Mouse (Mus musculus): ENCODE results near the gene Sphkap. TPM values are rescaled to one million over a fixed set of nuclear protein-coding genes. Genes with fewer than 3 reads are reported as not detected.

The Sphkap gene
- 15.4 and 19.3 TPM in 2 replicates for polyA plus RNA-seq (2014; fragmentation: Nextera tagmentation; extraction: Ambion mirVana)

GRCm38 (mm10) chr1:83408021-83408464 lies at the start of gene Sphkap:
TSS of gene Sphkap (minus strand) at chr1:83408200.
- DNase-seq = peak; percentile 74

GRCm38 (mm10) chr1:83451291-83451690 lies 43.3 kb upstream of the Sphkap start:
- Histone ChIP-seq H3K4me1 (ENCODE audit: control insufficient read depth, insufficient read depth, low read length) (no peaks in the 10 kb centered on the region), H3K4me3 (replicated peaks; ENCODE audit: low read depth, low read length) (no peak overlapping the region), H3K9me3 (ENCODE audit: control insufficient read depth, low read length) (no peaks in the 10 kb centered on the region), H3K36me3 (ENCODE audit: control insufficient read depth, insufficient read depth, low read length) (no peaks in the 10 kb centered on the region), H3K4me2 (ENCODE audit: low read length) (no peak overlapping the region), H3K27ac (replicated peaks; ENCODE audit: low read depth, low read length) (no peak overlapping the region), H3K27me3 (ENCODE audit: control insufficient read depth, insufficient read depth, low read length) (no peaks in the 10 kb centered on the region), H3K9ac (replicated peaks; ENCODE audit: low read length) (no peak overlapping the region)
- ATAC-seq (ENCODE audit: low FRiP score, low TSS enrichment) (no peak), DNase-seq (no peak)
- 75% methylated on average over 5 of the region's 5 CpGs for WGBS

More at GRCm38 (mm10) chr1:83408021-83408464, at the start of gene Sphkap:
- H3K4me1 ChIP-seq (ENCODE audit: control insufficient read depth, insufficient read depth, low read length) = no peaks in the 10 kb centered on the region
- H3K9ac ChIP-seq (replicated peaks; ENCODE audit: low read length) = peak within 1 kb of the TSS; percentile 52; the same call in 1 of the 2 replicates
- H3K27ac ChIP-seq (replicated peaks; ENCODE audit: low read depth, low read length) = no peak within 1 kb of the TSS
- no peaks in the 10 kb centered on the region for H3K36me3 ChIP-seq (ENCODE audit: control insufficient read depth, insufficient read depth, low read length)
- peak; percentile 74 for ATAC-seq (ENCODE audit: low FRiP score, low TSS enrichment)
- no peaks in the 10 kb centered on the region for H3K9me3 ChIP-seq (ENCODE audit: control insufficient read depth, low read length)
- H3K4me3 ChIP-seq (replicated peaks; ENCODE audit: low read depth, low read length) = peak within 1 kb of the TSS; percentile 47
- H3K27me3 ChIP-seq (ENCODE audit: control insufficient read depth, insufficient read depth, low read length) = no peaks in the 10 kb centered on the region
- WGBS = under 1% methylated on average over 16 of the region's 16 CpGs
- peak within 1 kb of the TSS; percentile 79 for H3K4me2 ChIP-seq (ENCODE audit: low read length)

GRCm38 (mm10) chr1:83440422-83440821 lies 32.4 kb upstream of the Sphkap start:
- no peaks in the 10 kb centered on the region for H3K9me3 ChIP-seq (ENCODE audit: control insufficient read depth, low read length)
- no peak for ATAC-seq (ENCODE audit: low FRiP score, low TSS enrichment)
- 94% methylated on average over 2 of the region's 2 CpGs for whole genome bisulfite sequencing
- no peak overlapping the region for H3K27ac ChIP-seq (replicated peaks; ENCODE audit: low read depth, low read length)
- no peaks in the 10 kb centered on the region for H3K36me3 ChIP-seq (ENCODE audit: control insufficient read depth, insufficient read depth, low read length)
- H3K4me2 ChIP-seq (ENCODE audit: low read length) = no peak overlapping the region
- no peak for DNase-seq
- H3K27me3 ChIP-seq (ENCODE audit: control insufficient read depth, insufficient read depth, low read length) = no peaks in the 10 kb centered on the region
- H3K4me1 ChIP-seq (ENCODE audit: control insufficient read depth, insufficient read depth, low read length) = no peaks in the 10 kb centered on the region
- H3K9ac ChIP-seq (replicated peaks; ENCODE audit: low read length) = no peak overlapping the region
- no peak overlapping the region for H3K4me3 ChIP-seq (replicated peaks; ENCODE audit: low read depth, low read length)

- Histone ChIP-seq H3K27ac (replicated peaks; ENCODE audit: low read depth, low read length) (no peak overlapping the region), H3K27me3 (ENCODE audit: control insufficient read depth, insufficient read depth, low read length) (no peaks in the 10 kb centered on the region), H3K9me3 (ENCODE audit: control insufficient read depth, low read length) (no peaks in the 10 kb centered on the region), H3K9ac (replicated peaks; ENCODE audit: low read length) (no peak overlapping the region), H3K4me1 (ENCODE audit: control insufficient read depth, insufficient read depth, low read length) (no peaks in the 10 kb centered on the region), H3K4me2 (ENCODE audit: low read length) (no peak overlapping the region), H3K4me3 (replicated peaks; ENCODE audit: low read depth, low read length) (no peak overlapping the region), H3K36me3 (ENCODE audit: control insufficient read depth, insufficient read depth, low read length) (no peaks in the 10 kb centered on the region)
- no peak for DNase-seq
- WGBS = 94% methylated on average over 3 of the region's 3 CpGs
- ATAC-seq (ENCODE audit: low FRiP score, low TSS enrichment) = no peak
These were observed 25.9 kb upstream of the Sphkap start for GRCm38 (mm10) chr1:83433932-83434331.

GRCm38 (mm10) chr1:83429866-83430265 lies 21.9 kb upstream of the Sphkap start:
- Histone ChIP-seq H3K36me3 (ENCODE audit: control insufficient read depth, insufficient read depth, low read length) (no peaks in the 10 kb centered on the region), H3K4me1 (ENCODE audit: control insufficient read depth, insufficient read depth, low read length) (no peaks in the 10 kb centered on the region), H3K4me3 (replicated peaks; ENCODE audit: low read depth, low read length) (no peak overlapping the region), H3K27ac (replicated peaks; ENCODE audit: low read depth, low read length) (no peak overlapping the region), H3K4me2 (ENCODE audit: low read length) (no peak overlapping the region), H3K9ac (replicated peaks; ENCODE audit: low read length) (no peak overlapping the region), H3K27me3 (ENCODE audit: control insufficient read depth, insufficient read depth, low read length) (no peaks in the 10 kb centered on the region), H3K9me3 (ENCODE audit: control insufficient read depth, low read length) (no peaks in the 10 kb centered on the region)
- ATAC-seq (ENCODE audit: low FRiP score, low TSS enrichment) = no peak
- DNase-seq = no peak

- H3K27ac ChIP-seq (replicated peaks; ENCODE audit: low read depth, low read length) = no peak overlapping the region
- peak overlapping the region; percentile 79 for H3K4me2 ChIP-seq (ENCODE audit: low read length)
- DNase-seq = peak; percentile 29
- H3K36me3 ChIP-seq (ENCODE audit: control insufficient read depth, insufficient read depth, low read length) = no peaks in the 10 kb centered on the region
- ATAC-seq (ENCODE audit: low FRiP score, low TSS enrichment) = peak; percentile 31; the same call in 1 of the 2 replicates
- H3K9ac ChIP-seq (replicated peaks; ENCODE audit: low read length) = peak overlapping the region; percentile 52; the same call in 1 of the 2 replicates
- WGBS = 1% methylated on average over 11 of the region's 11 CpGs
- H3K9me3 ChIP-seq (ENCODE audit: control insufficient read depth, low read length) = no peaks in the 10 kb centered on the region
- no peaks in the 10 kb centered on the region for H3K4me1 ChIP-seq (ENCODE audit: control insufficient read depth, insufficient read depth, low read length)
- no peaks in the 10 kb centered on the region for H3K27me3 ChIP-seq (ENCODE audit: control insufficient read depth, insufficient read depth, low read length)
- peak overlapping the region; percentile 47 for H3K4me3 ChIP-seq (replicated peaks; ENCODE audit: low read depth, low read length)
These were observed 384 bp downstream of the Sphkap start for GRCm38 (mm10) chr1:83407616-83408015.

GRCm38 (mm10) chr1:83406882-83407549 lies 984 bp downstream of the Sphkap start:
- Histone ChIP-seq H3K4me1 (ENCODE audit: control insufficient read depth, insufficient read depth, low read length) (no peaks in the 10 kb centered on the region), H3K4me3 (replicated peaks; ENCODE audit: low read depth, low read length) (peak overlapping the region; percentile 47), H3K9ac (replicated peaks; ENCODE audit: low read length) (no peak overlapping the region), H3K9me3 (ENCODE audit: control insufficient read depth, low read length) (no peaks in the 10 kb centered on the region), H3K27ac (replicated peaks; ENCODE audit: low read depth, low read length) (no peak overlapping the region), H3K4me2 (ENCODE audit: low read length) (peak overlapping the region; percentile 79), H3K36me3 (ENCODE audit: control insufficient read depth, insufficient read depth, low read length) (no peaks in the 10 kb centered on the region), H3K27me3 (ENCODE audit: control insufficient read depth, insufficient read depth, low read length) (no peaks in the 10 kb centered on the region)
- WGBS = 13% methylated on average over 8 of the region's 8 CpGs
- DNase-seq (peak; percentile 31), ATAC-seq (ENCODE audit: low FRiP score, low TSS enrichment) (peak; percentile 26; the same call in 1 of the 2 replicates)

GRCm38 (mm10) chr1:83401079-83401478 lies 6.9 kb downstream of the Sphkap start:
- H3K27me3 ChIP-seq (ENCODE audit: control insufficient read depth, insufficient read depth, low read length) = no peaks in the 10 kb centered on the region
- no peak overlapping the region for H3K27ac ChIP-seq (replicated peaks; ENCODE audit: low read depth, low read length)
- no peak for ATAC-seq (ENCODE audit: low FRiP score, low TSS enrichment)
- H3K36me3 ChIP-seq (ENCODE audit: control insufficient read depth, insufficient read depth, low read length) = no peaks in the 10 kb centered on the region
- no peaks in the 10 kb centered on the region for H3K4me1 ChIP-seq (ENCODE audit: control insufficient read depth, insufficient read depth, low read length)
- no peaks in the 10 kb centered on the region for H3K9me3 ChIP-seq (ENCODE audit: control insufficient read depth, low read length)
- 83% methylated on average over 1 of the region's 1 CpGs for WGBS
- H3K4me3 ChIP-seq (replicated peaks; ENCODE audit: low read depth, low read length) = no peak overlapping the region
- no peak for DNase-seq
- no peak overlapping the region for H3K4me2 ChIP-seq (ENCODE audit: low read length)
- H3K9ac ChIP-seq (replicated peaks; ENCODE audit: low read length) = no peak overlapping the region

- H3K36me3 ChIP-seq (ENCODE audit: control insufficient read depth, insufficient read depth, low read length) = no peaks in the 10 kb centered on the region
- H3K4me2 ChIP-seq (ENCODE audit: low read length) = no peak overlapping the region
- ATAC-seq (ENCODE audit: low FRiP score, low TSS enrichment) (no peak), DNase-seq (no peak)
- H3K27me3 ChIP-seq (ENCODE audit: control insufficient read depth, insufficient read depth, low read length) = no peaks in the 10 kb centered on the region
- H3K9me3 ChIP-seq (ENCODE audit: control insufficient read depth, low read length) = no peaks in the 10 kb centered on the region
- 93% methylated on average over 2 of the region's 2 CpGs for WGBS
- no peak overlapping the region for H3K27ac ChIP-seq (replicated peaks; ENCODE audit: low read depth, low read length)
- H3K4me1 ChIP-seq (ENCODE audit: control insufficient read depth, insufficient read depth, low read length) = no peaks in the 10 kb centered on the region
- no peak overlapping the region for H3K9ac ChIP-seq (replicated peaks; ENCODE audit: low read length)
- no peak overlapping the region for H3K4me3 ChIP-seq (replicated peaks; ENCODE audit: low read depth, low read length)
These were observed 11.7 kb downstream of the Sphkap start for GRCm38 (mm10) chr1:83396284-83396683.

All from midbrain, embryonic 14.5 days (tissue).